Mouse (Mus musculus) CH12.LX (cell line): ENCODE results near the gene Map4k3. TPM values are rescaled to one million over a fixed set of nuclear protein-coding genes. Genes with fewer than 3 reads are reported as not detected.
A peak's percentile ranks its signal among the peaks of the same experiment; 100 is the strongest.

ENCODE experiments used
- DNase-seq: peaks from one replicate; pipeline ENCODE4 v3.0.0-alpha.2; 2013; ENCODE audit errors: extremely low read depth
- H3K27ac ChIP-seq: 2 replicates; pipeline ENCODE4 v1.5.1; 2012; ENCODE audit warnings: low read depth, mild to moderate bottlenecking, control low read depth, moderate library complexity; ENCODE audit not compliant: insufficient read depth
- H3K27me3 ChIP-seq: replicated peaks from 2 replicates; pipeline ENCODE3; 2012; ENCODE audit warnings: inconsistent platforms
- H3K36me3 ChIP-seq, 2 experiments: replicated peaks in 1 of 2; 2 replicates each; pipeline versions ENCODE3 to v1.6.1; 2012; ENCODE audit warnings: inconsistent platforms in 1 of 2, low read length in 1 of 2, mild to moderate bottlenecking in 1 of 2, mixed read lengths in 1 of 2, moderate library complexity in 1 of 2; ENCODE audit not compliant: control insufficient read depth in 1 of 2, insufficient read depth in 1 of 2
- H3K4me1 ChIP-seq, 2 experiments: 2 replicates each; pipeline ENCODE4 v1.6.1; 2012; ENCODE audit warnings: inconsistent platforms in 1 of 2, moderate library complexity in 1 of 2; ENCODE audit not compliant: insufficient read depth in 2 of 2, control insufficient read depth in 1 of 2
- H3K4me2 ChIP-seq: 2 replicates; pipeline ENCODE4 v1.6.1; 2012; ENCODE audit warnings: low read depth, mild to moderate bottlenecking, control low read depth; ENCODE audit not compliant: poor library complexity, insufficient read depth, severe bottlenecking
- H3K4me3 ChIP-seq, 3 experiments: fragments of 150-350 bp in 1 of 3; sonication (generic) in 1 of 3; replicated peaks in 1 of 3; 2 replicates each; pipeline versions ENCODE3 to v1.5.1; 2011 to 2012; ENCODE audit warnings: low read depth in 2 of 3, low read length in 2 of 3, mild to moderate bottlenecking in 2 of 3, moderate library complexity in 2 of 3, control low read depth in 1 of 3, improper control_type of control experiment in 1 of 3, inconsistent platforms in 1 of 3, mixed read lengths in 1 of 3; ENCODE audit not compliant: poor library complexity in 1 of 3
- H3K79me2 ChIP-seq: replicated peaks from 2 replicates; pipeline ENCODE4 v1.6.1; 2012; ENCODE audit warnings: mild to moderate bottlenecking, moderate library complexity; ENCODE audit not compliant: control insufficient read depth, poor library complexity, insufficient read depth, severe bottlenecking; ENCODE audit errors: extremely low read depth
- H3K9ac ChIP-seq: 2 replicates; pipeline ENCODE4 v1.6.1; 2012; ENCODE audit warnings: low read depth, mild to moderate bottlenecking, control low read depth, moderate library complexity; ENCODE audit not compliant: insufficient read depth
- H3K9me3 ChIP-seq: replicated peaks from 2 replicates; pipeline ENCODE3; 2012; ENCODE audit warnings: low read length, inconsistent platforms, mixed read lengths
- CTCF ChIP-seq, 2 experiments: IDR thresholded peaks in 1 of 2; conservative IDR thresholded peaks in 1 of 2; 2 replicates each; pipeline ENCODE4 v1.5.1; 2011 to 2012; ENCODE audit warnings: low read depth in 2 of 2, low read length in 2 of 2, improper control_type of control experiment in 1 of 2, inconsistent platforms in 1 of 2, mild to moderate bottlenecking in 1 of 2, moderate library complexity in 1 of 2
- HCFC1 ChIP-seq: IDR thresholded peaks from 2 replicates; pipeline ENCODE4 v1.6.1; 2012; ENCODE audit warnings: low read depth, mild to moderate bottlenecking, inconsistent platforms, low read length, improper control_type of control experiment
- MAX ChIP-seq: IDR thresholded peaks from 2 replicates; pipeline ENCODE4 v1.6.1; 2011; ENCODE audit warnings: low read length, improper control_type of control experiment
- MEF2A ChIP-seq: IDR thresholded peaks from 2 replicates; pipeline ENCODE4 v1.6.1; 2014; ENCODE audit warnings: low read depth, mild to moderate bottlenecking, inconsistent platforms, low read length, improper control_type of control experiment, borderline replicate concordance
- PAX5 ChIP-seq: IDR thresholded peaks from 2 replicates; pipeline ENCODE4 v1.6.1; 2012; ENCODE audit warnings: low read length, inconsistent platforms, mixed read lengths
- RAD21 ChIP-seq: IDR thresholded peaks from 2 replicates; pipeline ENCODE4 v1.6.1; 2011; ENCODE audit warnings: low read depth, mild to moderate bottlenecking, low read length, improper control_type of control experiment, moderate library complexity
- SMC3 ChIP-seq: IDR thresholded peaks from 2 replicates; pipeline ENCODE4 v1.6.1; 2011; ENCODE audit warnings: low read depth, low read length, improper control_type of control experiment
- TCF12 ChIP-seq: IDR thresholded peaks from 2 replicates; pipeline ENCODE4 v1.6.1; 2014; ENCODE audit warnings: low read depth, mild to moderate bottlenecking, inconsistent platforms, low read length, improper control_type of control experiment
- ZNF384 ChIP-seq: IDR thresholded peaks from 2 replicates; pipeline ENCODE4 v1.6.1; 2012; ENCODE audit warnings: low read depth, low read length, improper control_type of control experiment, inconsistent platforms
- dilution Hi-C: fragments of 300-500 bp; cut with MboI; formaldehyde crosslinking; loops from 2 replicates; pipeline ENCODE4 v1.14.3; 2020; ENCODE audit warnings: low sequenced_read_pairs; ENCODE audit not compliant: extremely low pct_unique_long_range_greater_than_20kb, extremely low pct_ligation_motif_present
- in situ Hi-C: fragments of 300-500 bp; cut with MboI; formaldehyde crosslinking; loops from 3 replicates; pipeline ENCODE4 v1.14.3; 2019; ENCODE audit warnings: low sequenced_read_pairs, low pct_ligation_motif_present, low pct_unique_long_range_greater_than_20kb, mixed read lengths
- polyA plus RNA-seq: library from polyadenylated mRNA; unstranded; fragments of >175 nt; gene quantifications from 2 replicates; pipeline ENCODE4 v1.2.1, GENCODE M21; 2012; ENCODE audit warnings: low read depth; ENCODE audit not compliant: insufficient read length
- total RNA-seq, 2 experiments: library from RNA; depleted of rRNA; stranded (reverse); fragments of 300-350 nt in 1 of 2; fragments of >200 nt in 1 of 2; gene quantifications; 2 replicates each; pipeline ENCODE4 v1.2.3; 2012 to 2014

Gene Map4k3
- total and polyA plus RNA-seq, 3 experiments = 2.7 to 4.3 (median 3.2) TPM

GRCm38 (mm10) chr17:80559745-80560144 is 168.5 kb downstream of the Map4k3 start:
- Histone ChIP-seq H3K79me2 (peaks cover 8% of the 10 kb centered on the region), H3K4me2 (no peak overlapping the region), H3K4me1 (peaks cover 3 to 24% of the 10 kb centered on the region in 2 experiments; a peak in 3 of 4 replicates), H3K27ac (no peak overlapping the region), H3K9me3 (peaks cover 2% of the 10 kb centered on the region), H3K27me3 (no peaks in the 10 kb centered on the region), H3K4me3 (no peak overlapping the region), H3K9ac (no peak overlapping the region), H3K36me3 (peaks cover under 1 to 21% of the 10 kb centered on the region in 2 experiments)
- in situ Hi-C loops (loop anchor here (10.0 to 25.0 kb wide), 2 partner anchors 75 to 272 kb away; partner anchors contain the start of genes Dhx57, Morn2 and Sos1), dilution Hi-C loops (loop anchor here (25.0 kb wide), 1 partner anchor 97 kb away; no protein-coding TSS in a partner anchor)
- DNase-seq = no peak
- TF ChIP-seq CTCF (conservative IDR thresholded peaks at IDR 0.05 in 1 of 2, IDR thresholded peaks at IDR 0.05 in 1 of 2; ENCODE audit: low read depth in 2 of 2, low read length in 2 of 2) (peak in 1 of 2 experiments; percentile 37; a peak in 1 of 4 replicates), PAX5 (no peak)
- TF ChIP-seq, all 38 proteins: peak for 1

GRCm38 (mm10) chr17:80559050-80559449 is 169.2 kb downstream of the Map4k3 start:
- H3K27ac ChIP-seq = no peak overlapping the region
- H3K9ac ChIP-seq = no peak overlapping the region

GRCm38 (mm10) chr17:80558583-80558982 is 169.7 kb downstream of the Map4k3 start:
- Histone ChIP-seq H3K27ac (no peak overlapping the region), H3K27me3 (no peaks in the 10 kb centered on the region), H3K36me3 (peaks cover 0 to 19% of the 10 kb centered on the region in 2 experiments), H3K9me3 (no peaks in the 10 kb centered on the region), H3K4me1 (peaks cover 5 to 31% of the 10 kb centered on the region in 2 experiments; a peak in 3 of 4 replicates), H3K9ac (no peak overlapping the region), H3K4me3 (no peak overlapping the region), H3K4me2 (no peak overlapping the region), H3K79me2 (no peaks in the 10 kb centered on the region)
- no peak for DNase-seq
- TF ChIP-seq HCFC1 = no peak
- TF ChIP-seq TCF12 = no peak
- no peak for TF ChIP-seq MAX
- no peak for TF ChIP-seq MEF2A
- dilution Hi-C loops (loop anchor here (25.0 kb wide), 1 partner anchor 96 kb away; no protein-coding TSS in a partner anchor), in situ Hi-C loops (loop anchor here (10.0 to 25.0 kb wide), 2 partner anchors 74 to 271 kb away; partner anchors contain the start of genes Dhx57, Morn2 and Sos1)

More at GRCm38 (mm10) chr17:80559050-80559449, 169.2 kb downstream of the Map4k3 start:
- dilution Hi-C loops = loop anchor here (25.0 kb wide), 1 partner anchor 97 kb away; no protein-coding TSS in a partner anchor
- no peak overlapping the region for H3K4me2 ChIP-seq
- peaks cover 0 to 19% of the 10 kb centered on the region in 2 experiments for H3K36me3 ChIP-seq
- TF ChIP-seq HCFC1 = no peak
- TF ChIP-seq SMC3 = peak; percentile 57
- peak; percentile 54 for TF ChIP-seq RAD21
- TF ChIP-seq MEF2A = no peak
- peak; percentile 98 for TF ChIP-seq ZNF384
- TF ChIP-seq CTCF (conservative IDR thresholded peaks at IDR 0.05 in 1 of 2, IDR thresholded peaks at IDR 0.05 in 1 of 2; ENCODE audit: low read depth in 2 of 2, low read length in 2 of 2) = peak; percentile 40 to 76; a peak in 2 of 4 replicates
- H3K4me3 ChIP-seq = no peak overlapping the region
- peaks cover 4 to 29% of the 10 kb centered on the region in 2 experiments; a peak in 3 of 4 replicates for H3K4me1 ChIP-seq
- no peaks in the 10 kb centered on the region for H3K27me3 ChIP-seq
- H3K79me2 ChIP-seq = peaks cover 2% of the 10 kb centered on the region; the same call in 1 of the 2 replicates
- in situ Hi-C loops = loop anchor here (10.0 to 25.0 kb wide), 2 partner anchors 74 to 272 kb away; partner anchors contain the start of genes Dhx57, Morn2 and Sos1
- DNase-seq = peak; percentile 62
- no peaks in the 10 kb centered on the region for H3K9me3 ChIP-seq
